Mouse (Mus musculus) urinary bladder, postnatal 14 days (tissue): ENCODE measurements around the gene Gm815.

Experiments used
- DNase-seq: peaks from one replicate; pipeline ENCODE4 v3.0.0; 2021; ENCODE audit warnings: low spot score

Gene Gm815

GRCm38 (mm10) chr19:26885616-26886015 lies at the start of gene Gm815:
Gene Gm815 (plus strand): TSS chr19:26885881.
- no peak for DNase-seq

- no peak for DNase-seq
Observed at GRCm38 (mm10) chr19:26837626-26838025, 48.1 kb upstream of the Gm815 start.

GRCm38 (mm10) chr19:26843896-26844295 lies 41.8 kb upstream of the Gm815 start:
- DNase-seq = no peak

DNA sequence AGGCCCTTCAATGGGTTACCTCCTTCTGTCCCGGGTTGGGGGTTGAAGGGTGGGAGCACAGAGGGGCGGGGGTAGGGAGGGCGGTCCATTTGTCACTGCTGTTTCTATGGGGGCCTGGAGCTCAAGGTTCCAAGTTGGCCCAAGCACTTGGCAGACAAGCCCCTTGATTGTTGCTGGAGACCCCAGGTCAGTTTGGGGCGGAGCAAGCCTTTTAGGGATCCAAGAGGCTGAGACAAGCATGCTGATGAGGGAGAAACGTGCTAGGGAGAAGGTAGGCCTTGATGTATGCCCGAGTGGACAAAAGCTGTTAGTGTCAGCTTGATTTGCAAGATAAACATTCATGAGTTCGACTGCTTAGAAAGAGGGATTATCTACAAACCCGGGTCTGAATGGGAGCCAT lies 40.9 kb upstream of the Gm815 start:
- DNase-seq = no peak

DNA sequence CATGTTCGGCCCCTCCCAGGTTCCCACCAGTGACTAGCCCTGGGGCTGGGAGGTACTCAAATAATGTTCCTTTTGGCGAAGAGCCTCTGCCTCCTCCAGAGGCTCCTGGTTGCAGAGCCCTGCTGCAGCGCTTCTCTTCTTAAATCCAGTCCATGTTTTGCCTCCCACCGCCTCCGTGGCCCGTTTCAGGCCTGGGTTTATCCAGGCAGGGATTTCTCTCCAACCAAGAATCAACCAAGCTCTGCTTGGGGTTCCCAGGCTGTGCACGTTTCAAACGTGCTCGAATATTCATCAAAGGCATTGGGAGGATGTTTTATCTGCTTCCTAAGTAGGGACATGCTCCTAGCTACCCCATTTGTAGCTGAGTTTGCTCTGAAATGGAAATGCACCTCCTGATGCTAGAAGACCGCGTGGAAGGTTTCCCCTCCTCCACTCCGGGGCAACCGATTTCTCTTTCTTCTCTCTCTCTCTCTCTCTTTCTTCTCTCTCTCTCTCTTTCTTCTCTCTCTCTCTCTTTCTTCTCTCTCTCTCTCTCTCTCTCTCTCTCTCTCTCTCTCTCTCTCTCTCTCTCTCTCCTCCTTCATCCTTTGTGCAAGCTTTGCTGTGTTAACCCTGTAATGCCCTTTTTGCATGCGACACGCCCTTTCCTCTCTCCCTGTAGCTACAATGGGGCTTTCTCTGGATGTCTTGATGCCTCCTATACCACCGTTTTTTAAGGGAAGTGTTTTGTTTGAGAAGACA lies 40.2 kb upstream of the Gm815 start:
- DNase-seq = peak; percentile 83

DNA sequence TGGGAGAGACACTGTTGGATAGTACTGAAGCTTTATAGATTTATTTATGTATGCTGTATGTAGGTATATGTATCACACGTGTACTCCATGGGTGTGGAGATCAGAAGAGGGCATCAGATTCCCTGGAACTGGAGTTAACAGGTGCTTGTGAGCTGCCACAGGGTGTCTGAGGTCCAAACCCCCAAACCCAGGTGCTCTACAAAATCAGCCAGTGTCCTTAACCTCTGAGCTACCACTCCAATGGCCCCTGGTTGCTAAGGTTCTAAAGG lies 39.7 kb upstream of the Gm815 start:
- no peak for DNase-seq

DNA sequence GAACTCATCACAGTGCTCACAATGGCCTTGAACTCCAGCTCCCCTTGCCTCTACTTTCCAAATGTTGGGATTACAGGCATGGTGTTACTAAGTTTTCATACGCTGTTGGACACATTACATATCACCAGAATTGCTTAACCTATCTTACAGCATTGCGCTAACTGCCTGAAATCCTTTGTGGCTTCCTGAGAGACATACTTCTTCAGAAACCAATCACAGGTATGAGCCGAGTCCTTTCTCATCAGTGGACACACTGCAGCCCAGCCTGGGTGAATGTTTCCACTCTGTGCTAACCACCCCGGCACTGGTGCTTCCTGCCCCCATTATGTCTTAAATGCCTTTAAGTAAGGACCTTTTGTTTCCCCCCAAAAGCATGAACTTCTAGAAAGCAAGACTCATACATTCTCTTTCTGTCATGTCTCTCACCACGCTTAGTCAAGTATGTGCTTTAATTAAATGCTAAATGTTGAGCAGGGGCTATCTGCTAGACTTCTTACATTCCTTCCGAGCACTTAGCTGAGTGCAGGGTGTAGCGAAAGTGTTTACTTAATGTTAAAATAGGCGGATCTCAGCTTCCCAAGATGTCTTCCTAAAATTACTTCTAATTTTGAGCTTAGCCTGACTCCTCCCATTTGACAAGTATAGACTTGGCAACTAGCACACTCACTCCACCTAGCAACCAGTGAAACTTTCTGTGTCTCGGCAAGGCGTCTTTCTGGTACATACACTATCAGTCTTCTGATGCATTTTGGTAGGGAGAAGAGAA lies 34.5 kb upstream of the Gm815 start:
- DNase-seq = no peak

- no peak for DNase-seq
Observed at GRCm38 (mm10) chr19:26852325-26852900, 33.3 kb upstream of the Gm815 start.

- no peak for DNase-seq
Observed at GRCm38 (mm10) chr19:26853701-26854282, 31.9 kb upstream of the Gm815 start.

GRCm38 (mm10) chr19:26854661-26855060 lies 31.0 kb upstream of the Gm815 start:
- DNase-seq = no peak

- no peak for DNase-seq
Observed at GRCm38 (mm10) chr19:26855152-26855551, 30.5 kb upstream of the Gm815 start.

- no peak for DNase-seq
Observed at GRCm38 (mm10) chr19:26858427-26859194, 27.1 kb upstream of the Gm815 start.

GRCm38 (mm10) chr19:26859195-26859570 lies 26.5 kb upstream of the Gm815 start:
- DNase-seq = no peak

DNA sequence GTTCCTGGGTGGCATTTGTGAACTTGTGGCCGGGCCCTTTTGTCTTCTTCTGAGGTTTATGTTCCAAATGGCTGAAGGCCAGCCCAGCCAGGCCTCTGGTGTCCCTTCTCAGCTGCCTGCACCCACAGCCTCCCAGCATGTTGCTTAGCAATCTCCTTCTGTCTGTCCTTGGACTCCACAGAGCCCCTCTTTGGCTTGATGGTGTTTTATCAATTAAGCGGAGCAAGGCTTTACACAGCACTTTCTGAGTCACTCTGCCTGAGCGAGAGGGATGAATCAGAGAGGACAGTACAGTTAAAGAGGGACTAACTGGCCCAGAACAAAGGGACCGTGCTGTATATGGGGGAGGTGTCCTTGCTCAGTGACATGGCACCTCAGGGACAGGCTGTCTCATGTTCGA lies 22.0 kb upstream of the Gm815 start:
- no peak for DNase-seq

DNA sequence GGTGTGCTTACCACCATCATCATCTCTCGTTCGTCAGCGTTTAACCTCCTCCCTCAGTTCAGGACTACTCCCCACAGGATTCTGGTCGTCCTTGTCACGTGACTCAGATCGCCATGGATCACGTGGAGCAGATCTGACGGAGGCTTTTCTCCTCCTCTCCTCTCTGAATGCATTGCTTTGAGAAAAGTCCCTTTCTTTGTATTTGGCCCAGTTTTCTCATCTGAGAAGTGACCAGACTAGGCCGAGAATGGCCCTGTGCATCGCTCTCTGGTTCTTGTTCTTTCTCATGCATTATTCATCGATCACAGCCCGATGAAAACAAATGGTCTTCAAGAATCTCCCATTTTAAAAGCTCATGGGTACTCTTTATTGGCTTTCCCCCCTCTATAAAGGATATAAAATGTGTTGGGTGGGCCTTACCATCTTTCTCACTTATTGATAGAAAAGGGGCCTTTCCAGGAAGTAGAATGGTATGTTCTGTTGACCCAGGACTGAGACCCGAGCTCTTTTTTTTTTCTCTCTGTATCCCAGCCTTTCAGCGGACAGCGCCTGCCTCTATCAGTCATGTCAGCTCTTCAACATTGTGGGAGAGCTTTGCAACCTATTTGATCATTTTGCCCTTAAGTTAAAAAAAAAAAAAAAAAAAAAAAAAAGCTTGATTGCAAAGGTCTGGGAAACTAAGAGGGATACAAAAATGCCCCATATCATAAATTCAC lies 20.5 kb upstream of the Gm815 start:
- no peak for DNase-seq

- DNase-seq = no peak
Observed at GRCm38 (mm10) chr19:26865736-26866135, 19.9 kb upstream of the Gm815 start.

DNA sequence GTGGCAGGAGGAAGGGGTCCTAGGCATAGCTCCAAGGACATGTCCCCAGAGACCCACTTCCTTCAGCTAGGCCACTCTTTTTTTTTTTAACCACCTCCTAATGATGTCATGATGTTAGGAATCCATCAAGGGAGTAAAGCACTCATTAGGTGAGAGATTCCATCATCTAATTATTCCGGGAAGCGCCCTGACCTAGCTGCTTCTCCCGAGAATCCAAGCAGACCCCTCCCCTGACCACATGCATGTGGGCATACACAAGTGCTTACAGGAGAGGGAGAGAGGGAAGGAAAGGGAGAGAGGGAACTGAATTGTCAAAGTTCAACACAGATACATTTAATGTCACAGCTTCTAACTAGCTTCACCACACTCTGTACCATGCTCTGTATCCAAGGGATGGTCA lies 16.1 kb upstream of the Gm815 start:
- DNase-seq = no peak

- no peak for DNase-seq
Observed at GRCm38 (mm10) chr19:26870280-26870679, 15.4 kb upstream of the Gm815 start.

DNA sequence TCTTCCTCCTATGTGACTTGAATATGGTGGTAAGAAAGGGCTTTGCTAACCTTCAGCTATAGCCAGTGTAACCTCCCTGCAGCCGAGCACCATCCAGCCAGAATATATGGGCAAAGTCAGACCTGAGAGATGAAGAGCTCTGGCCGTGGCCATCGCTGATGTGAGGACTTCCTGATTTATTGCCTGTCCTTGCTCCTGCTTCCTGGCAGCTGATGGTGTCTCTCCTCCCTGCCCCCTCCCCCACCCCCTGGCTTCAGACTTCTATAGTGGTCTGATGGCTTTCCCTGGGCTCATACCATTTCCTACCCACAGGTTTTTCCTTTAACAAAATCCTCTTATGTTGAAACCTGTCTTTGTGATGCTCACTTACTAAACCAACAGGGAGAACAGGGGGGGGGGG lies 14.6 kb upstream of the Gm815 start:
- no peak for DNase-seq

DNA sequence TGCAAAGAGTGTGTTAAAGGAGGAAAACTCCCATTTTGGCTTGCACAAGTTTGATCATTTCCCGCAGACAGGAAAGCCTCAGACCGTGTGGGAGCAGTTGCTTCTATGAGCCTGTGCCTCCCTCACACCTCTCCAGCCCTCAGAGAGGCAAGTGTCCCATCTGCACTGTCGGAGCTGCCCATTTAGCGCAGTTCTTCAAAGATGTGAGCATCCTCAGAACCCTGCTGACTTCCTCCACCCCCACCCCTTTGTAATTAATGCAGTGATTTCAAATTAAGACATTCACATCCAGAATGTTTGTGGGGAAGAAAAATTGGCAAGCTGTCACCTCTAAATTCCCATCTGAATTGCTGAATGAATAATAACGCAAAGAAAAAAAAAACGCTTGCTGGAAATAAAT lies 12.8 kb upstream of the Gm815 start:
- no peak for DNase-seq

GRCm38 (mm10) chr19:26875601-26876000 lies 10.1 kb upstream of the Gm815 start:
- DNase-seq = no peak
